10 mouse cellular contexts compared by ENCODE assay signal in the genomic region with DNA sequence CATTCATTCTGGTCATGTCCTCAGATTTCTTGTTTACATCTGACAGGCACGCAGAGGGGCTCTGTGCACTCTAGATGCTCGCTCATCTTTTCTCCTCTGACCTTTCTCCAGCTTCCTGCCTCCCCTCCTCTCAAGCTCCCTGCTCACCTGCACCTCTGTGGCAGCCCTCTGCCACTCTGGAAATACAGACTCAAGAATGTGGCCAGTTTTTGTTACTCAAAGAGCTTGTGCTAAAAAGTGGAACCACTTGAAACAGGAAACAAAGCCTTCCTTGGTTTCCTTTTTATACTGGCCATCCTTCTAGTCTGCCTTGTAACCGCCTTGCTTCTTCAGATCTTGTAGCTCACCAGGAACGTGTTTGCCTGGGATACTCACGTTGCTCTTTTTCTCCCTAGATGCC.
A peak's percentile ranks its signal among the peaks of the same experiment; 100 is the strongest.
DNase-seq lines count a peak whose midpoint lies in the region; ATAC-seq lines count a peak whose summit lies in the region.
"Had no signal": no experiment of that assay in that cellular context is flagged by ENCODE, and none has a peak within 500 bp of the region (broad histone marks: within the 10 kb centered on the region; RNA-seq: fewer than 3 reads in every experiment).

No protein-coding gene starts in this region.

- ATAC-seq in kidney, embryonic 15.5 days (replicated peaks; ENCODE audit: low FRiP score) = no peak
- no peak for ATAC-seq in kidney, embryonic 14.5 days (ENCODE audit: low FRiP score, low TSS enrichment)
- peak; percentile 34 for ATAC-seq in CD4-positive, CD25-positive, alpha-beta regulatory T cell, adult 4 months

- H3K9me3 ChIP-seq in kidney, embryonic 15.5 days (replicated peaks) = no peaks in the 10 kb centered on the region
- H3K9me3 ChIP-seq in kidney, embryonic 14.5 days (ENCODE audit: control insufficient read depth, low read length) = no peaks in the 10 kb centered on the region
- no peaks in the 10 kb centered on the region for H3K9me3 ChIP-seq in megakaryocyte, embryonic 14.5 days

- peaks cover 22% of the 10 kb centered on the region for H3K4me1 ChIP-seq in kidney, embryonic 15.5 days
- peaks cover 11% of the 10 kb centered on the region; the same call in 1 of the 2 replicates for H3K4me1 ChIP-seq in kidney, embryonic 14.5 days (ENCODE audit: control insufficient read depth, insufficient read depth, low read length)
- peaks cover 75% of the 10 kb centered on the region for H3K4me1 ChIP-seq in megakaryocyte, embryonic 14.5 days

- H3K4me3 ChIP-seq in kidney, embryonic 15.5 days (replicated peaks) = no peak overlapping the region
- H3K4me3 ChIP-seq in kidney, embryonic 14.5 days (ENCODE audit: low read length) = no peak overlapping the region
- peak overlapping the region; percentile 88 for H3K4me3 ChIP-seq in megakaryocyte, embryonic 14.5 days (replicated peaks)

- no peak overlapping the region for H3K4me2 ChIP-seq in kidney, embryonic 15.5 days
- no peak overlapping the region for H3K4me2 ChIP-seq in kidney, embryonic 14.5 days (replicated peaks; ENCODE audit: low read depth, low read length)

- DNase-seq in CD4-positive helper T cell, adult 2 months (ENCODE audit: low read depth, low spot score) = peak; percentile 24
- DNase-seq in frontal cortex, postnatal 10 days (ENCODE audit: low spot score in 2 of 2) = no peak
- DNase-seq in kidney, postnatal 4 days = no peak
- DNase-seq in urinary bladder, adult 2 months (ENCODE audit: low spot score) = no peak
- DNase-seq: kidney, adult 11 months; lung, postnatal 10 days had no signal

- H3K36me3 ChIP-seq in kidney, embryonic 15.5 days = no peaks in the 10 kb centered on the region
- H3K36me3 ChIP-seq in kidney, embryonic 14.5 days (ENCODE audit: control insufficient read depth, insufficient read depth, low read length) = no peaks in the 10 kb centered on the region
- peaks cover 23% of the 10 kb centered on the region for H3K36me3 ChIP-seq in megakaryocyte, embryonic 14.5 days (replicated peaks; ENCODE audit: low read length)

- no peaks in the 10 kb centered on the region for H3K27me3 ChIP-seq in kidney, embryonic 15.5 days
- H3K27me3 ChIP-seq in kidney, embryonic 14.5 days (ENCODE audit: control insufficient read depth, insufficient read depth, low read length) = no peaks in the 10 kb centered on the region
- no peaks in the 10 kb centered on the region for H3K27me3 ChIP-seq in megakaryocyte, embryonic 14.5 days (replicated peaks)

- WGBS in kidney, embryonic 15.5 days = 47% methylated on average over 5 of the region's 5 CpGs
- 47% methylated on average over 5 of the region's 5 CpGs for WGBS in kidney, embryonic 14.5 days

- H3K27ac ChIP-seq in kidney, embryonic 15.5 days = 0 out of 2 replicates have a peak overlapping the region, but pooled peaks have one; percentile 2
- no peak overlapping the region for H3K27ac ChIP-seq in kidney, embryonic 14.5 days (ENCODE audit: low read depth, low read length)

- H3K9ac ChIP-seq in kidney, embryonic 15.5 days = no peak overlapping the region
- no peak overlapping the region for H3K9ac ChIP-seq in kidney, embryonic 14.5 days (ENCODE audit: low read depth, low read length)
